ENCODE assay signal across 15 mouse cellular contexts in genomic region chr1:35243339-35243738, GRCm38 (mm10).
DNase-seq lines count a peak whose midpoint lies in the region; ATAC-seq and TF ChIP-seq lines count a peak whose summit lies in the region.
"Had no signal": no experiment of that assay in that cellular context is flagged by ENCODE, and none has a peak within 500 bp of the region (broad histone marks: within the 10 kb centered on the region; RNA-seq: fewer than 3 reads in every experiment).

No protein-coding gene starts in this region.

- no peak for ATAC-seq in kidney, postnatal 0 days (replicated peaks; ENCODE audit: low FRiP score, low read depth)
- peak; percentile 77 for ATAC-seq in forebrain, postnatal 0 days
- ATAC-seq: activated CD4-positive, CD25-positive, alpha-beta regulatory T cell, adult 4 months; Patski had no signal

- no peaks in the 10 kb centered on the region for H3K27me3 ChIP-seq in kidney, postnatal 0 days (ENCODE audit: insufficient read depth, low read length)
- H3K27me3 ChIP-seq in forebrain, postnatal 0 days (ENCODE audit: insufficient read depth, low read length), result no peaks in the 10 kb centered on the region
- H3K27me3 ChIP-seq: limb, embryonic 15.5 days had no signal

- no peak overlapping the region for H3K27ac ChIP-seq in kidney, postnatal 0 days
- H3K27ac ChIP-seq in forebrain, postnatal 0 days (ENCODE audit: low read depth, low read length), result no peak overlapping the region
- H3K27ac ChIP-seq: heart, adult 2 months; limb, embryonic 15.5 days had no signal

- H3K4me2 ChIP-seq in kidney, postnatal 0 days (ENCODE audit: low read length), result no peak overlapping the region
- H3K4me2 ChIP-seq in forebrain, postnatal 0 days (ENCODE audit: low read depth), result peak overlapping the region; percentile 30; the same call in 1 of the 2 replicates
- H3K4me2 ChIP-seq: limb, embryonic 15.5 days had no signal

- no peak overlapping the region for H3K4me3 ChIP-seq in kidney, postnatal 0 days (replicated peaks; ENCODE audit: low read depth, low read length)
- no peak overlapping the region for H3K4me3 ChIP-seq in forebrain, postnatal 0 days (ENCODE audit: low read depth, low read length)
- H3K4me3 ChIP-seq: heart, adult 2 months; limb, embryonic 15.5 days had no signal

- no peak overlapping the region for H3K9ac ChIP-seq in kidney, postnatal 0 days (ENCODE audit: low read depth, low read length)
- no peak overlapping the region for H3K9ac ChIP-seq in forebrain, postnatal 0 days
- H3K9ac ChIP-seq: limb, embryonic 15.5 days had no signal

- no peaks in the 10 kb centered on the region for H3K9me3 ChIP-seq in kidney, postnatal 0 days (replicated peaks; ENCODE audit: low read length)
- H3K9me3 ChIP-seq in forebrain, postnatal 0 days (ENCODE audit: low read length), result no peaks in the 10 kb centered on the region
- H3K9me3 ChIP-seq: limb, embryonic 15.5 days had no signal

- no peaks in the 10 kb centered on the region for H3K4me1 ChIP-seq in kidney, postnatal 0 days (replicated peaks; ENCODE audit: insufficient read depth, low read length)
- no peaks in the 10 kb centered on the region; the same call in 1 of the 2 replicates for H3K4me1 ChIP-seq in forebrain, postnatal 0 days (ENCODE audit: insufficient read depth)
- H3K4me1 ChIP-seq: limb, embryonic 15.5 days had no signal

- TF ChIP-seq CTCF in kidney, postnatal 0 days (IDR thresholded peaks at IDR 0.05; ENCODE audit: low read depth), result no peak
- no peak for TF ChIP-seq CTCF in forebrain, postnatal 0 days (IDR thresholded peaks at IDR 0.05; ENCODE audit: low read depth)

- H3K36me3 ChIP-seq in kidney, postnatal 0 days (ENCODE audit: insufficient read depth, low read length), result no peaks in the 10 kb centered on the region
- no peaks in the 10 kb centered on the region for H3K36me3 ChIP-seq in forebrain, postnatal 0 days (ENCODE audit: insufficient read depth)
- H3K36me3 ChIP-seq: limb, embryonic 15.5 days had no signal

- peak; percentile 1 for DNase-seq in kidney, postnatal 0 days (ENCODE audit: low spot score)
- no peak for DNase-seq in kidney, postnatal 4 days
- no peak for DNase-seq in forebrain, postnatal 0 days
- peak; percentile 14 for DNase-seq in mesoderm, embryonic 11.5 days (ENCODE audit: low read depth, low spot score)
- peak; percentile 51 for DNase-seq in retina, embryonic 14.5 days (ENCODE audit: low spot score)
- DNase-seq in thymus, adult 18-20 months, result no peak
- DNase-seq in lung, postnatal 14 days, result no peak
- DNase-seq: adrenal gland, postnatal 14 days; cerebellum, adult 9-11 months; heart, adult 2 months; kidney, adult 8-10 months; kidney, postnatal 36 days had no signal

- 53% methylated on average over 6 of the region's 6 CpGs for WGBS in kidney, postnatal 0 days
- WGBS in forebrain, postnatal 0 days, result 39% methylated on average over 6 of the region's 6 CpGs

Comparison
In these comparisons a context has a peak if more than half of its experiments do, and no peak if none do; other contexts are left out.
1. DNase-seq: peak in kidney, postnatal 0 days (single experiment), mesoderm, embryonic 11.5 days (single experiment) and retina, embryonic 14.5 days (single experiment); none in kidney, postnatal 4 days (0 of 2), forebrain, postnatal 0 days (single experiment), thymus, adult 18-20 months (0 of 2) and lung, postnatal 14 days (single experiment).